Mouse (Mus musculus) heart, postnatal 0 days (tissue): ENCODE data around the gene Pik3ca. TPM values are rescaled to one million over a fixed set of nuclear protein-coding genes. Genes with fewer than 3 reads are reported as not detected.

Experiments used
- ATAC-seq: fragments of 200-750 bp; cut with Nextera tagmentation; 2 replicates; pipeline ENCODE4 v1.8.0; 2017; ENCODE audit warnings: low read depth, moderate number of reproducible peaks, moderate library complexity; ENCODE audit not compliant: insufficient read depth
- DNase-seq: peaks from one replicate; pipeline ENCODE4 v3.0.0-alpha.2; 2016; ENCODE audit warnings: low spot score
- H3K27ac ChIP-seq: fragments of 300-500 bp; sonication (generic); 2 replicates; pipeline ENCODE4 v1.5.1; 2014; ENCODE audit warnings: low read depth, mild to moderate bottlenecking
- H3K27me3 ChIP-seq: fragments of 300-500 bp; sonication (generic); 2 replicates; pipeline ENCODE4 v1.6.1; 2014; ENCODE audit warnings: low read length, mixed read lengths; ENCODE audit not compliant: control insufficient read depth, insufficient read depth
- H3K36me3 ChIP-seq: fragments of 300-500 bp; sonication (generic); replicated peaks from 2 replicates; pipeline ENCODE4 v1.6.1; 2014; ENCODE audit warnings: low read length, mixed read lengths; ENCODE audit not compliant: control insufficient read depth, insufficient read depth
- H3K4me1 ChIP-seq: fragments of 300-500 bp; sonication (generic); 2 replicates; pipeline ENCODE4 v1.6.1; 2014; ENCODE audit warnings: antibody characterized with exemption; ENCODE audit not compliant: control insufficient read depth, insufficient read depth
- H3K4me2 ChIP-seq: fragments of 300-500 bp; sonication (generic); 2 replicates; pipeline ENCODE4 v1.6.1; 2014; ENCODE audit warnings: low read depth, mild to moderate bottlenecking, low read length, moderate library complexity
- H3K4me3 ChIP-seq: fragments of 300-500 bp; sonication (generic); 2 replicates; pipeline ENCODE4 v1.5.1; 2014; ENCODE audit warnings: low read depth, low read length
- H3K9ac ChIP-seq: fragments of 300-500 bp; sonication (generic); replicated peaks from 2 replicates; pipeline ENCODE4 v1.6.1; 2014; ENCODE audit warnings: low read depth, low read length, mixed read lengths
- H3K9me3 ChIP-seq: fragments of 300-500 bp; sonication (generic); replicated peaks from 2 replicates; pipeline ENCODE4 v1.6.1; 2016; ENCODE audit warnings: low read length; ENCODE audit not compliant: control insufficient read depth
- CTCF ChIP-seq: IDR thresholded peaks from 2 replicates; pipeline ENCODE4 v1.5.1; 2016; ENCODE audit warnings: antibody characterized with exemption, control low read depth, low read depth
- EP300 ChIP-seq: IDR thresholded peaks from 2 replicates; pipeline ENCODE4 v1.6.1; 2016; ENCODE audit warnings: antibody characterized with exemption, low read depth
- WGBS: fragments of 180-500 bp; shearing (Covaris S2); extraction: QIAGEN DNeasy Blood & Tissue Kit; methylation state at CpG from one replicate; pipeline ENCODE4 v1.1.7; 2014; 5-methylcytosine and 5-hydroxymethylcytosine counted together
- polyA plus RNA-seq: library from polyadenylated mRNA; unstranded; fragments of >200 nt; fragmentation: Nextera tagmentation; extraction: Ambion mirVana; gene quantifications from 2 replicates; pipeline ENCODE4 v1.2.1, GENCODE M21; 2015
- total RNA-seq: library from RNA; depleted of rRNA; stranded (reverse); fragments of >200 nt; gene quantifications from 2 replicates; pipeline ENCODE4 v1.2.3, GENCODE M21; 2014; ENCODE audit warnings: low replicate concordance

Gene Pik3ca
- total and polyA plus RNA-seq, 2 experiments from 2014 or later, result 6.7 to 19.2 TPM

GRCm38 (mm10) chr3:32396794-32397460 lies 544 bp upstream of the Pik3ca start:
- peak; percentile 97 for ATAC-seq

GRCm38 (mm10) chr3:32398175-32398538 lies 686 bp downstream of the Pik3ca start:
- DNase-seq (peak; percentile 38), ATAC-seq (no peak)
- TF ChIP-seq CTCF (no peak), EP300 (no peak)
- H3K36me3 ChIP-seq, result no peaks in the 10 kb centered on the region
- H3K9ac ChIP-seq, result peak overlapping the region; percentile 98
- no peaks in the 10 kb centered on the region for H3K27me3 ChIP-seq
- H3K4me1 ChIP-seq, result peaks cover 31% of the 10 kb centered on the region
- H3K9me3 ChIP-seq, result no peaks in the 10 kb centered on the region
- peak overlapping the region; percentile 99 for H3K27ac ChIP-seq
- 0% methylated on average over 7 of the region's 7 CpGs for WGBS
- H3K4me3 ChIP-seq, result peak overlapping the region; percentile 74
- peak overlapping the region; percentile 87 for H3K4me2 ChIP-seq

More at GRCm38 (mm10) chr3:32396794-32397460, 544 bp upstream of the Pik3ca start:
- peak; percentile 99 for DNase-seq
- WGBS, result under 1% methylated on average over 55 of the region's 77 CpGs
- Histone ChIP-seq H3K36me3 (no peaks in the 10 kb centered on the region), H3K9me3 (no peaks in the 10 kb centered on the region), H3K4me1 (peaks cover 28% of the 10 kb centered on the region), H3K27ac (peak overlapping the region; percentile 99), H3K27me3 (no peaks in the 10 kb centered on the region), H3K4me2 (peak overlapping the region; percentile 87), H3K9ac (peak overlapping the region; percentile 98), H3K4me3 (peak overlapping the region; percentile 74)
- TF ChIP-seq CTCF (no peak), EP300 (peak; percentile 85; the same call in 1 of the 2 replicates)

GRCm38 (mm10) chr3:32398623-32399022 lies 1.2 kb downstream of the Pik3ca start:
- TF ChIP-seq CTCF, result no peak
- TF ChIP-seq EP300, result no peak
- DNase-seq (no peak), ATAC-seq (no peak)
- Histone ChIP-seq H3K4me3 (peak overlapping the region; percentile 74), H3K9ac (peak overlapping the region; percentile 98), H3K27me3 (no peaks in the 10 kb centered on the region), H3K27ac (peak overlapping the region; percentile 19), H3K9me3 (no peaks in the 10 kb centered on the region), H3K4me1 (peaks cover 35% of the 10 kb centered on the region), H3K4me2 (peak overlapping the region; percentile 87), H3K36me3 (no peaks in the 10 kb centered on the region)
- WGBS, result 9% methylated on average over 4 of the region's 4 CpGs

- WGBS, result 60% methylated on average over 4 of the region's 4 CpGs
- TF ChIP-seq CTCF (no peak), EP300 (no peak)
- Histone ChIP-seq H3K4me3 (no peak overlapping the region), H3K4me2 (no peak overlapping the region), H3K36me3 (no peaks in the 10 kb centered on the region), H3K27ac (no peak overlapping the region), H3K4me1 (peaks cover 40% of the 10 kb centered on the region), H3K9me3 (no peaks in the 10 kb centered on the region), H3K27me3 (no peaks in the 10 kb centered on the region), H3K9ac (no peak overlapping the region)
- no peak for DNase-seq
- ATAC-seq, result no peak
These were observed 1.9 kb downstream of the Pik3ca start for GRCm38 (mm10) chr3:32399381-32399780.

- H3K4me1 ChIP-seq, result peaks cover 46% of the 10 kb centered on the region
- WGBS, result 47% methylated on average over 2 of the region's 2 CpGs
- DNase-seq (no peak), ATAC-seq (no peak)
- no peaks in the 10 kb centered on the region for H3K27me3 ChIP-seq
- H3K4me3 ChIP-seq, result no peak overlapping the region
- no peak overlapping the region for H3K4me2 ChIP-seq
- H3K9me3 ChIP-seq, result no peaks in the 10 kb centered on the region
- H3K9ac ChIP-seq, result no peak overlapping the region
- no peak overlapping the region for H3K27ac ChIP-seq
- TF ChIP-seq CTCF (no peak), EP300 (no peak)
- no peaks in the 10 kb centered on the region for H3K36me3 ChIP-seq
These were observed 2.5 kb downstream of the Pik3ca start for GRCm38 (mm10) chr3:32399931-32400330.

- H3K36me3 ChIP-seq, result no peaks in the 10 kb centered on the region
These were observed 4.1 kb downstream of the Pik3ca start for GRCm38 (mm10) chr3:32401591-32401990.

More at GRCm38 (mm10) chr3:32401591-32401990, 4.1 kb downstream of the Pik3ca start:
- Histone ChIP-seq H3K9me3 (no peaks in the 10 kb centered on the region), H3K9ac (no peak overlapping the region), H3K4me3 (no peak overlapping the region), H3K27ac (no peak overlapping the region), H3K4me2 (no peak overlapping the region), H3K27me3 (no peaks in the 10 kb centered on the region), H3K4me1 (peaks cover 60% of the 10 kb centered on the region)
- ATAC-seq (no peak), DNase-seq (no peak)
- WGBS, result 66% methylated on average over 3 of the region's 3 CpGs
- TF ChIP-seq CTCF, result no peak
- no peak for TF ChIP-seq EP300
